Mouse (Mus musculus): ENCODE measurements around the gene Cdr2l. TPM values are rescaled to one million over a fixed set of nuclear protein-coding genes. Genes with fewer than 3 reads are reported as not detected.

The Cdr2l gene
- polyA plus RNA-seq, 1 experiment from 2014 or later, result 22.4 TPM

- ATAC-seq (ENCODE audit: low FRiP score), result no peak
- H3K4me2 ChIP-seq, result no peak overlapping the region
- peaks cover 9% of the 10 kb centered on the region for H3K27me3 ChIP-seq
- no peak overlapping the region for H3K9ac ChIP-seq
- H3K9me3 ChIP-seq, result no peaks in the 10 kb centered on the region
- WGBS, result 82% methylated on average over 5 of the region's 5 CpGs
- H3K4me1 ChIP-seq (replicated peaks), result peaks cover 17% of the 10 kb centered on the region
- H3K36me3 ChIP-seq, result peaks cover 5% of the 10 kb centered on the region
- no peak overlapping the region for H3K27ac ChIP-seq
- H3K4me3 ChIP-seq, result no peak overlapping the region
Observed at GRCm38 (mm10) chr11:115437571-115438122, 55.9 kb downstream of the Cdr2l start.

GRCm38 (mm10) chr11:115439326-115439725, 57.6 kb downstream of the Cdr2l start:
- H3K4me3 ChIP-seq, result no peak overlapping the region
- WGBS, result 85% methylated on average over 3 of the region's 3 CpGs
- no peak overlapping the region for H3K4me2 ChIP-seq
- no peak overlapping the region for H3K9ac ChIP-seq
- no peaks in the 10 kb centered on the region for H3K9me3 ChIP-seq
- no peaks in the 10 kb centered on the region for H3K36me3 ChIP-seq
- H3K27ac ChIP-seq, result no peak overlapping the region
- peaks cover 17% of the 10 kb centered on the region for H3K4me1 ChIP-seq (replicated peaks)
- no peak for ATAC-seq (ENCODE audit: low FRiP score)
- H3K27me3 ChIP-seq, result peaks cover 9% of the 10 kb centered on the region

- WGBS, result 94% methylated on average over 9 of the region's 9 CpGs
- Histone ChIP-seq H3K4me3 (no peak within 1 kb of the TSS), H3K36me3 (no peaks in the 10 kb centered on the region), H3K4me2 (no peak within 1 kb of the TSS), H3K9me3 (no peaks in the 10 kb centered on the region), H3K27ac (no peak within 1 kb of the TSS), H3K4me1 (replicated peaks) (peaks cover 17% of the 10 kb centered on the region), H3K27me3 (peaks cover 5% of the 10 kb centered on the region), H3K9ac (no peak within 1 kb of the TSS)
- no peak for ATAC-seq (ENCODE audit: low FRiP score)
Observed at GRCm38 (mm10) chr11:115439906-115440595, 58.3 kb downstream of the Cdr2l start, which contains the start of gene Trim80. Gene Trim80, plus strand, starts transcription at chr11:115440545.

- Histone ChIP-seq H3K4me3 (no peak overlapping the region), H3K9ac (no peak overlapping the region), H3K9me3 (no peaks in the 10 kb centered on the region), H3K27ac (no peak overlapping the region), H3K4me1 (replicated peaks) (peaks cover 4% of the 10 kb centered on the region; the same call in 1 of the 2 replicates), H3K4me2 (no peak overlapping the region), H3K36me3 (no peaks in the 10 kb centered on the region), H3K27me3 (no peaks in the 10 kb centered on the region)
- 55% methylated on average over 15 of the region's 15 CpGs for WGBS
- no peak for ATAC-seq (ENCODE audit: low FRiP score)
Observed at GRCm38 (mm10) chr11:115441417-115441816, 59.7 kb downstream of the Cdr2l start.

Other genes starting within 250 kb of the Cdr2l start
- 0.12 and 0.27 TPM in 2 replicates for gene Cd300lf, start 247.9 kb upstream of the Cdr2l start, polyA plus RNA-seq (2015; fragmentation: Nextera tagmentation; extraction: Ambion mirVana)
- 42.2 and 55.2 TPM in 2 replicates for gene Slc9a3r1, start 218.6 kb upstream of the Cdr2l start, polyA plus RNA-seq (2015; fragmentation: Nextera tagmentation; extraction: Ambion mirVana)
- 11.2 and 12.1 TPM in 2 replicates for gene Tmem104, start 194.4 kb upstream of the Cdr2l start, polyA plus RNA-seq (2015; fragmentation: Nextera tagmentation; extraction: Ambion mirVana)
- gene Nat9, start 194.1 kb upstream of the Cdr2l start, polyA plus RNA-seq (2015; fragmentation: Nextera tagmentation; extraction: Ambion mirVana), result 21.5 and 22.0 TPM in 2 replicates
- 0.22 TPM in 2 replicates for gene Grin2c, start 114.7 kb upstream of the Cdr2l start, polyA plus RNA-seq (2015; fragmentation: Nextera tagmentation; extraction: Ambion mirVana)
- 18.1 and 20.8 TPM in 2 replicates for gene Fdxr, start 104.9 kb upstream of the Cdr2l start, polyA plus RNA-seq (2015; fragmentation: Nextera tagmentation; extraction: Ambion mirVana)
- gene Fads6, start 84.3 kb upstream of the Cdr2l start, polyA plus RNA-seq (2015; fragmentation: Nextera tagmentation; extraction: Ambion mirVana), result 0.73 and 0.79 TPM in 2 replicates
- gene Otop2, start 74.8 kb upstream of the Cdr2l start, polyA plus RNA-seq (2015; fragmentation: Nextera tagmentation; extraction: Ambion mirVana), result not detected in 2 replicates
- 0.06 and 0.14 TPM in 2 replicates for gene Ush1g, start 59.9 kb upstream of the Cdr2l start, polyA plus RNA-seq (2015; fragmentation: Nextera tagmentation; extraction: Ambion mirVana)
- gene Otop3, start 47.2 kb upstream of the Cdr2l start, polyA plus RNA-seq (2015; fragmentation: Nextera tagmentation; extraction: Ambion mirVana), result 1.00 and 1.1 TPM in 2 replicates
- 41.8 and 42.9 TPM in 2 replicates for gene Hid1, start 14.2 kb upstream of the Cdr2l start, polyA plus RNA-seq (2015; fragmentation: Nextera tagmentation; extraction: Ambion mirVana)
- 196 and 205 TPM in 2 replicates for gene Mrpl58, start 21.8 kb downstream of the Cdr2l start, polyA plus RNA-seq (2015; fragmentation: Nextera tagmentation; extraction: Ambion mirVana)
- 945 and 956 TPM in 2 replicates for gene Atp5h, start 38.0 kb downstream of the Cdr2l start, polyA plus RNA-seq (2015; fragmentation: Nextera tagmentation; extraction: Ambion mirVana)
- 17.7 and 22.2 TPM in 2 replicates for gene Kctd2, start 38.2 kb downstream of the Cdr2l start, polyA plus RNA-seq (2015; fragmentation: Nextera tagmentation; extraction: Ambion mirVana)
- gene Trim80, start 58.6 kb downstream of the Cdr2l start, polyA plus RNA-seq (2015; fragmentation: Nextera tagmentation; extraction: Ambion mirVana), result not detected in 2 replicates
- gene Slc16a5, start 80.6 kb downstream of the Cdr2l start, polyA plus RNA-seq (2015; fragmentation: Nextera tagmentation; extraction: Ambion mirVana), result 0.19 TPM in 1 of 2 replicates, not detected in the other
- gene Armc7, start 93.8 kb downstream of the Cdr2l start, polyA plus RNA-seq (2015; fragmentation: Nextera tagmentation; extraction: Ambion mirVana), result 16.9 and 18.0 TPM in 2 replicates
- gene Nt5c, start 109.9 kb downstream of the Cdr2l start, polyA plus RNA-seq (2015; fragmentation: Nextera tagmentation; extraction: Ambion mirVana), result 104 and 105 TPM in 2 replicates
- gene Jpt1, start 132.5 kb downstream of the Cdr2l start, polyA plus RNA-seq (2015; fragmentation: Nextera tagmentation; extraction: Ambion mirVana), result 1,452 and 1,454 TPM in 2 replicates
- 1,174 and 1,182 TPM in 2 replicates for gene Sumo2, start 154.4 kb downstream of the Cdr2l start, polyA plus RNA-seq (2015; fragmentation: Nextera tagmentation; extraction: Ambion mirVana)
- gene Nup85, start 182.5 kb downstream of the Cdr2l start, polyA plus RNA-seq (2015; fragmentation: Nextera tagmentation; extraction: Ambion mirVana), result 109 and 110 TPM in 2 replicates
- gene Mrps7, start 222.0 kb downstream of the Cdr2l start, polyA plus RNA-seq (2015; fragmentation: Nextera tagmentation; extraction: Ambion mirVana), result 76.0 and 81.3 TPM in 2 replicates
- 33.6 and 35.6 TPM in 2 replicates for gene Gga3, start 222.1 kb downstream of the Cdr2l start, polyA plus RNA-seq (2015; fragmentation: Nextera tagmentation; extraction: Ambion mirVana)
- gene Mif4gd, start 231.1 kb downstream of the Cdr2l start, polyA plus RNA-seq (2015; fragmentation: Nextera tagmentation; extraction: Ambion mirVana), result 11.3 and 11.5 TPM in 2 replicates
- 35.6 and 41.1 TPM in 2 replicates for gene Slc25a19, start 246.4 kb downstream of the Cdr2l start, polyA plus RNA-seq (2015; fragmentation: Nextera tagmentation; extraction: Ambion mirVana)

All from hindbrain, embryonic 13.5 days (tissue).